Comparison of ENCODE assay signal across 8 mouse cellular contexts in the genomic region with DNA sequence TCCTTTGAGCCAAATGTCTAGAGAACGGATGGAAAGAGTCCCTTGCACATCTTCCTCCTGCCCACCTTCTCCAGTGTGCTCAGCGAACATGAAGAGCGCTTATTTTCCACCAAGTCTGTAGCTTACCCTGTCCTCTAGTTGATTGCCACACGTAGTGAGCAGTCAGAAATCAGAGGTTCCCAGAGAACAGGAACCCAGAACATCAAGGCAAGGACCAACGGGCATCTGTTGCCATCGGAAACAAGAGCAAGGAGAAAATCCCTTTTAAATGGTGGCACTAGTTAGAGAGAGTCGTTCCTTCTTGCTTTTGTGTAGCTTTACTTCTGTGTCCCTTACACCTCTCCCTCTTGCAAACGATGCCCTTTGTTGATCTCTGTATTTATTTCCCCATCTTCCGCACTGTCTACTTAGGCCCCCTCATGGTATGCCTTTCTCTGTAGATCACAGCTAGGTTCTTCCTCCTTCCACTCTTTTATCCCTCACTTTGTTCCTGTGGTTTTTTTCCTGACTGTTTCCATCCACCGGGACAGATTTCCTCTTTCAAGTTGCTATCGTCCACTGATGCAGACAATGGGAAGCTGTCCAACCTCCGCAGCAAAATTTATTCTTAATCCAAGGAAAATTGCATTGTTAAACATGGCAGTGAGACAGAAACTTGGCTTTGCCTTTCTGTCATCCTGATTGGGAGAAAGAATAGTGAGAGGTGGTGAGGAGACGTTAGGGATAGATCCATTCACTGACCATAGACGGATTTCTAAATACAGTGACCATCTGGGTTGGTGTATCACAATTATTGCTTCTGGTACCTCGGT. TPM values are rescaled to one million over a fixed set of nuclear protein-coding genes. Genes with fewer than 3 reads are reported as not detected.
DNase-seq lines count a peak whose midpoint lies in the region; ATAC-seq lines count a peak whose summit lies in the region.

No protein-coding gene starts in this region.

- peak overlapping the region; percentile 65; the same call in 1 of the 2 replicates for H3K9ac ChIP-seq in hindbrain, embryonic 14.5 days
- H3K9ac ChIP-seq in midbrain, embryonic 15.5 days = peak overlapping the region; percentile 85; the same call in 1 of the 2 replicates

- H3K27me3 ChIP-seq in heart, embryonic 10.5 days (ENCODE audit: insufficient read depth, poor library complexity, severe bottlenecking) = no peaks in the 10 kb centered on the region
- no peaks in the 10 kb centered on the region for H3K27me3 ChIP-seq in hindbrain, embryonic 14.5 days (ENCODE audit: control insufficient read depth, insufficient read depth, low read length)
- no peaks in the 10 kb centered on the region for H3K27me3 ChIP-seq in midbrain, embryonic 15.5 days (replicated peaks)

- WGBS in heart, embryonic 10.5 days = 50% methylated on average over 15 of the region's 15 CpGs
- WGBS in hindbrain, embryonic 14.5 days = 50% methylated on average over 15 of the region's 15 CpGs
- WGBS in midbrain, embryonic 15.5 days = 43% methylated on average over 15 of the region's 15 CpGs

- no peak overlapping the region; the same call in 1 of the 2 replicates for H3K27ac ChIP-seq in heart, embryonic 10.5 days
- H3K27ac ChIP-seq in hindbrain, embryonic 14.5 days = peak overlapping the region; percentile 74; the same call in 1 of the 2 replicates
- H3K27ac ChIP-seq in midbrain, embryonic 15.5 days = peak overlapping the region; percentile 98

- H3K4me3 ChIP-seq in heart, embryonic 10.5 days = peak overlapping the region; percentile 96
- H3K4me3 ChIP-seq in hindbrain, embryonic 14.5 days (replicated peaks; ENCODE audit: low read length) = peak overlapping the region; percentile 78
- H3K4me3 ChIP-seq in midbrain, embryonic 15.5 days = peak overlapping the region; percentile 79

- H3K4me1 ChIP-seq in heart, embryonic 10.5 days = peaks cover 45% of the 10 kb centered on the region
- peaks cover 38% of the 10 kb centered on the region for H3K4me1 ChIP-seq in hindbrain, embryonic 14.5 days (replicated peaks; ENCODE audit: control insufficient read depth, insufficient read depth, low read length)
- H3K4me1 ChIP-seq in midbrain, embryonic 15.5 days = peaks cover 39% of the 10 kb centered on the region

- no peaks in the 10 kb centered on the region for H3K9me3 ChIP-seq in heart, embryonic 10.5 days
- H3K9me3 ChIP-seq in hindbrain, embryonic 14.5 days (ENCODE audit: control insufficient read depth, low read length) = no peaks in the 10 kb centered on the region
- H3K9me3 ChIP-seq in midbrain, embryonic 15.5 days = no peaks in the 10 kb centered on the region

- peaks cover 21% of the 10 kb centered on the region for H3K36me3 ChIP-seq in heart, embryonic 10.5 days
- H3K36me3 ChIP-seq in hindbrain, embryonic 14.5 days (replicated peaks; ENCODE audit: control insufficient read depth, insufficient read depth) = peaks cover 11% of the 10 kb centered on the region
- peaks cover 11% of the 10 kb centered on the region for H3K36me3 ChIP-seq in midbrain, embryonic 15.5 days (replicated peaks)

- no peak for ATAC-seq in hindbrain, embryonic 14.5 days (ENCODE audit: low FRiP score)
- no peak for ATAC-seq in midbrain, embryonic 15.5 days (replicated peaks)

- no peak for DNase-seq in heart, embryonic 10.5 days (ENCODE audit: low spot score)
- no peak for DNase-seq in heart, postnatal 4 days
- DNase-seq in Muller cell, postnatal 12 days (ENCODE audit: inconsistent ontology term) = peak; percentile 43
- no peak for DNase-seq in hindbrain, embryonic 14.5 days (ENCODE audit: low spot score)
- no peak for DNase-seq in natural killer cell, adult 2 months (ENCODE audit: low spot score in 2 of 2)
- no peak for DNase-seq in right cerebral cortex, postnatal 25 days
- no peak for DNase-seq in left cerebral cortex, adult 9 months (ENCODE audit: low spot score in 2 of 2)

- peak overlapping the region; percentile 86 for H3K4me2 ChIP-seq in hindbrain, embryonic 14.5 days (replicated peaks)
- peak overlapping the region; percentile 61 for H3K4me2 ChIP-seq in midbrain, embryonic 15.5 days

RNA-seq across cellular contexts. Expression of a gene that starts 1.4 kb away (rescaled TPM):
- polyA plus RNA-seq in heart, embryonic 10.5 days (2016; fragmentation: Nextera tagmentation; extraction: Ambion mirVana) = 517 and 557 TPM in 2 replicates
- total RNA-seq in heart, postnatal 4 days (2021) = 100 to 1,000 TPM; 186 to 196 TPM
- 436 and 489 TPM in 2 replicates for polyA plus RNA-seq in hindbrain, embryonic 14.5 days (2014; fragmentation: Nextera tagmentation; extraction: Ambion mirVana)
- 421 and 431 TPM in 2 replicates for polyA plus RNA-seq in midbrain, embryonic 15.5 days (2015; fragmentation: Nextera tagmentation; extraction: Ambion mirVana)

RNA-seq across cellular contexts. Expression of a gene that starts 1.5 kb away (rescaled TPM):
- 9.7 and 13.5 TPM in 2 replicates for polyA plus RNA-seq in heart, embryonic 10.5 days (2016; fragmentation: Nextera tagmentation; extraction: Ambion mirVana)
- total RNA-seq in heart, postnatal 4 days (2021) = 10 to 100 TPM; 31.3 to 31.8 TPM
- polyA plus RNA-seq in hindbrain, embryonic 14.5 days (2014; fragmentation: Nextera tagmentation; extraction: Ambion mirVana) = 22.0 and 23.4 TPM in 2 replicates
- polyA plus RNA-seq in midbrain, embryonic 15.5 days (2015; fragmentation: Nextera tagmentation; extraction: Ambion mirVana) = 23.1 TPM in 2 replicates

RNA-seq across cellular contexts. Expression of a gene that starts 16.2 kb away (rescaled TPM):
- polyA plus RNA-seq in heart, embryonic 10.5 days (2016; fragmentation: Nextera tagmentation; extraction: Ambion mirVana) = 49.8 and 52.8 TPM in 2 replicates
- 10 to 100 TPM; 96.7 to 98.0 TPM for total RNA-seq in heart, postnatal 4 days (2021)
- 27.7 and 34.7 TPM in 2 replicates for polyA plus RNA-seq in hindbrain, embryonic 14.5 days (2014; fragmentation: Nextera tagmentation; extraction: Ambion mirVana)
- polyA plus RNA-seq in midbrain, embryonic 15.5 days (2015; fragmentation: Nextera tagmentation; extraction: Ambion mirVana) = 21.6 and 26.4 TPM in 2 replicates

RNA-seq across cellular contexts. Expression of a gene that starts 38.6 kb away (rescaled TPM):
- polyA plus RNA-seq in heart, embryonic 10.5 days (2016; fragmentation: Nextera tagmentation; extraction: Ambion mirVana) = 1.7 and 2.2 TPM in 2 replicates
- 10 to 100 TPM; 50.2 to 51.1 TPM for total RNA-seq in heart, postnatal 4 days (2021)
- 5.0 TPM in 2 replicates for polyA plus RNA-seq in hindbrain, embryonic 14.5 days (2014; fragmentation: Nextera tagmentation; extraction: Ambion mirVana)
- 3.9 and 4.4 TPM in 2 replicates for polyA plus RNA-seq in midbrain, embryonic 15.5 days (2015; fragmentation: Nextera tagmentation; extraction: Ambion mirVana)

RNA-seq across cellular contexts. Expression of a gene that starts 42.7 kb away (rescaled TPM):
- 0.96 and 1.3 TPM in 2 replicates for polyA plus RNA-seq in heart, embryonic 10.5 days (2016; fragmentation: Nextera tagmentation; extraction: Ambion mirVana)
- 10 to 100 TPM; 19.8 to 21.5 TPM for total RNA-seq in heart, postnatal 4 days (2021)
- 5.2 and 5.9 TPM in 2 replicates for polyA plus RNA-seq in hindbrain, embryonic 14.5 days (2014; fragmentation: Nextera tagmentation; extraction: Ambion mirVana)
- 4.3 and 4.9 TPM in 2 replicates for polyA plus RNA-seq in midbrain, embryonic 15.5 days (2015; fragmentation: Nextera tagmentation; extraction: Ambion mirVana)
